Mouse (Mus musculus) brain, embryonic 14.5 days (tissue): ENCODE data around the gene Zfp113.
A peak's percentile ranks its signal among the peaks of the same experiment; 100 is the strongest.

Experiments
- CTCF ChIP-seq: fragments of 200-500 bp; IDR thresholded peaks from 2 replicates; pipeline ENCODE4 v1.5.1; 2012; ENCODE audit warnings: inconsistent platforms, mild to moderate bottlenecking, moderate library complexity, borderline replicate concordance; ENCODE audit not compliant: insufficient read depth, insufficient read length; ENCODE audit errors: extremely low read depth
- POLR2A ChIP-seq: fragments of 200-500 bp; IDR thresholded peaks from 2 replicates; pipeline ENCODE4 v1.6.1; 2012; ENCODE audit warnings: mild to moderate bottlenecking, inconsistent platforms, borderline replicate concordance; ENCODE audit not compliant: poor library complexity, insufficient read depth, insufficient read length, severe bottlenecking; ENCODE audit errors: extremely low read depth

DNA sequence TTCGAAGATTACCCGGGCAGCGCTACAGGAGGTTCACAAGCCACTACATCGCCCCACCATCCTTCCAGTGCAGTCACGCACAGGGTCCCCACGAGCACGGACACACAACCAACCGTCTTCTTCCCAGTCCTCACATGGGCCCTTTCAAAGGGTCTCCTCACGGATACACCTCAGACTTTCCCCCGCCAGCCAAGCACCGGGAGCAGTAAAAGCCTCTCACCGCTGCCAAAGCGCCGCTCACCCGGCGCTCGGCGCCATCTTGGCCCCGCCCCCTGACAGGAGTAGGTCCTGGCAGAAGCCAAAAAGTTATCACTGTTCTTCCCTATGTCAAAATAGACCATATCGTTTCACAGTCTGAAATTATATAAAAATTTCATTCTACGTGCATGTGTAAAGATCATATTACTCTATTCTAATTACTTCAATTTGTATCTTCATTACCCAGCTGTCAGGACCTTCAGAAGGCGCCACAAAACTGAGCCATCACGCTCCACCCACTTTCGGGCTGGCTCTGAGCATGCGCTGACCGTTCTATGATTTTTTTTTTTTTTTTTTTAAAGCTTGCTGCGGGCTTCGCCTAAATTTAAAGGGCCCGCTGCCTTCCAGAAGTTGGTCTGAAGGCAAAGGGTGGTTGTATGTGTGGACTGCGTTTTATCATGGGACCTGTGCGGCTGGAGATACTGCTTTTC lies 31.6 kb upstream of the Zfp113 start, which contains the start of the genes Taf6 and Cnpy4:
- TF ChIP-seq POLR2A = peak; percentile 96; the same call in 1 of the 2 replicates
- no peak for TF ChIP-seq CTCF
